ENCODE assay signal across 9 mouse cellular contexts in the genomic region with DNA sequence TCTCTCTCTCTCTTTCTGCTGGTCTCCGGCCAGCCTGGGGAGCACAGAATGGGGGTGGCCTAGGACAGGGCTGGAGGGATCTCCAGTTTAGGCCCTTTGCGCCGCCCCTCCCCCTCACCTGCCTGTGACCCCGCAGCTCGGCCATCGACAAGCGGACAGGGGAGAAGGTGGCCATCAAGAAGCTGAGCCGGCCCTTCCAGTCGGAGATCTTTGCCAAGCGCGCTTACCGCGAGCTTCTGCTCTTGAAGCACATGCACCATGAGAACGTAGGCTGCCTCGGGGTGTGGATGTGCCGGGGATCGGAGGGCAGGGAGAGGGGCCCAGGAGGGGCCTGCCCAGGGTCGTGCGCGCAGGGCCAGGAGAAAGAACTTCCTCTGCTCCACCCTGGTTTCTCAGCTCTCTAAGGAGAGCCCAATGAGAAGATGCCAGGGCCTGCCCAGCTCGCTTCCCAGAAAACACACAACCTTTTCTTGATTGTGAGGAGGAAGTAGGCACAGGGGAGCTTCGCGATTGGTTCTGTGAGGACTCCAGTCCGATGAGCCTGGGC. TPM values are rescaled to one million over a fixed set of nuclear protein-coding genes. Genes with fewer than 3 reads are reported as not detected.
A peak's percentile ranks its signal among the peaks of the same experiment; 100 is the strongest.
DNase-seq lines count a peak whose midpoint lies in the region; ATAC-seq and TF ChIP-seq lines count a peak whose summit lies in the region.
"Had no signal": no experiment of that assay in that cellular context is flagged by ENCODE, and none has a peak within 500 bp of the region (broad histone marks: within the 10 kb centered on the region; RNA-seq: fewer than 3 reads in every experiment).

No protein-coding gene starts in this region.

- H3K27ac ChIP-seq in cerebellum, adult 2 months (ENCODE audit: insufficient read depth, low read length), result no peak overlapping the region
- H3K27ac ChIP-seq in forebrain, embryonic 13.5 days, result no peak overlapping the region
- peak overlapping the region; percentile 11; the same call in 1 of the 2 replicates for H3K27ac ChIP-seq in kidney, embryonic 14.5 days (ENCODE audit: low read depth, low read length)
- H3K27ac ChIP-seq in stomach, postnatal 0 days (replicated peaks), result peak overlapping the region; percentile 86

- H3K9ac ChIP-seq in forebrain, embryonic 13.5 days, result peak overlapping the region; percentile 52
- H3K9ac ChIP-seq in kidney, embryonic 14.5 days (ENCODE audit: low read depth, low read length), result peak overlapping the region; percentile 62
- H3K9ac ChIP-seq in stomach, postnatal 0 days (ENCODE audit: low read length), result peak overlapping the region; percentile 83

- 0 out of 2 replicates have a peak, but pooled peaks cover 2% of the 10 kb centered on the region for H3K9me3 ChIP-seq in forebrain, embryonic 13.5 days (replicated peaks)
- no peaks in the 10 kb centered on the region for H3K9me3 ChIP-seq in kidney, embryonic 14.5 days (ENCODE audit: control insufficient read depth, low read length)
- no peaks in the 10 kb centered on the region for H3K9me3 ChIP-seq in stomach, postnatal 0 days (ENCODE audit: control insufficient read depth, low read length)

- no peaks in the 10 kb centered on the region; the same call in 1 of the 2 replicates for H3K27me3 ChIP-seq in cerebellum, adult 2 months (ENCODE audit: control insufficient read depth, insufficient read depth, low read length)
- peaks cover 45% of the 10 kb centered on the region for H3K27me3 ChIP-seq in forebrain, embryonic 13.5 days
- H3K27me3 ChIP-seq in kidney, embryonic 14.5 days (ENCODE audit: control insufficient read depth, insufficient read depth, low read length), result peaks cover 12% of the 10 kb centered on the region
- no peaks in the 10 kb centered on the region for H3K27me3 ChIP-seq in stomach, postnatal 0 days (ENCODE audit: control insufficient read depth, insufficient read depth, low read length)

- WGBS in cerebellum, adult 2 months, result 18% methylated on average over 23 of the region's 24 CpGs
- 5% methylated on average over 21 of the region's 24 CpGs for WGBS in forebrain, embryonic 13.5 days
- 3% methylated on average over 24 of the region's 24 CpGs for WGBS in kidney, embryonic 14.5 days
- WGBS in stomach, postnatal 0 days, result 2% methylated on average over 24 of the region's 24 CpGs

- no peak for TF ChIP-seq POLR2A in cerebellum, adult 2 months (IDR thresholded peaks at IDR 0.05; ENCODE audit: borderline replicate concordance, insufficient read depth, low read length)

- no peak for ATAC-seq in forebrain, embryonic 13.5 days
- peak; percentile 53 for ATAC-seq in kidney, embryonic 14.5 days (ENCODE audit: low FRiP score, low TSS enrichment)
- ATAC-seq in stomach, postnatal 0 days (ENCODE audit: low FRiP score, low TSS enrichment), result peak; percentile 69

- DNase-seq in cerebellum, adult 2 months, result peak; percentile 26 to 42
- no peak for DNase-seq in cerebellum, adult 11 months
- DNase-seq in adrenal gland, postnatal 14 days, result peak; percentile 53
- DNase-seq in lung, postnatal 36 days, result peak; percentile 24
- peak; percentile 72 for DNase-seq in stomach, postnatal 0 days (ENCODE audit: low spot score)
- DNase-seq in left cerebral cortex, postnatal 25 days (ENCODE audit: low spot score in 2 of 2), result no peak

- TF ChIP-seq EP300 in stomach, postnatal 0 days (optimal IDR thresholded peaks at IDR 0.05), result no peak

- intact Hi-C loops in left cerebral cortex, postnatal 25 days (cut with DNase I), result no loop called here

- H3K4me2 ChIP-seq in forebrain, embryonic 13.5 days, result peak overlapping the region; percentile 71
- peak overlapping the region; percentile 80 for H3K4me2 ChIP-seq in kidney, embryonic 14.5 days (replicated peaks; ENCODE audit: low read depth, low read length)
- H3K4me2 ChIP-seq in stomach, postnatal 0 days (replicated peaks; ENCODE audit: low read depth), result peak overlapping the region; percentile 83

- no peak for TF ChIP-seq CTCF in cerebellum, adult 2 months (IDR thresholded peaks at IDR 0.05; ENCODE audit: borderline replicate concordance, insufficient read depth, low read depth, low read length)
- TF ChIP-seq CTCF in stomach, postnatal 0 days (IDR thresholded peaks at IDR 0.05; ENCODE audit: low read depth), result no peak

- no peaks in the 10 kb centered on the region for H3K36me3 ChIP-seq in forebrain, embryonic 13.5 days (ENCODE audit: poor library complexity, severe bottlenecking)
- no peaks in the 10 kb centered on the region for H3K36me3 ChIP-seq in kidney, embryonic 14.5 days (ENCODE audit: control insufficient read depth, insufficient read depth, low read length)
- no peaks in the 10 kb centered on the region for H3K36me3 ChIP-seq in stomach, postnatal 0 days (ENCODE audit: control insufficient read depth, insufficient read depth, low read length)

- no peak overlapping the region for H3K4me3 ChIP-seq in cerebellum, adult 2 months (replicated peaks; ENCODE audit: insufficient read depth, low read depth, low read length)
- H3K4me3 ChIP-seq in forebrain, embryonic 13.5 days, result peak overlapping the region; percentile 38
- H3K4me3 ChIP-seq in kidney, embryonic 14.5 days (ENCODE audit: low read length), result peak overlapping the region; percentile 54
- peak overlapping the region; percentile 64 for H3K4me3 ChIP-seq in stomach, postnatal 0 days (ENCODE audit: low read depth, low read length)

- peaks cover 3% of the 10 kb centered on the region; the same call in 1 of the 2 replicates for H3K4me1 ChIP-seq in cerebellum, adult 2 months (ENCODE audit: control insufficient read depth, insufficient read depth, low read length)
- H3K4me1 ChIP-seq in forebrain, embryonic 13.5 days, result peaks cover 15% of the 10 kb centered on the region
- H3K4me1 ChIP-seq in kidney, embryonic 14.5 days (ENCODE audit: control insufficient read depth, insufficient read depth, low read length), result peaks cover 9% of the 10 kb centered on the region; the same call in 1 of the 2 replicates
- H3K4me1 ChIP-seq in stomach, postnatal 0 days (replicated peaks; ENCODE audit: control insufficient read depth, insufficient read depth), result peaks cover 2% of the 10 kb centered on the region

RNA-seq across cellular contexts. Expression of a gene that starts 0.9 kb away (rescaled TPM):
- 5.6 TPM in 2 replicates for polyA plus RNA-seq in cerebellum, adult 2 months (2012; rRNA removed)
- total RNA-seq in adrenal gland, postnatal 14 days (2021), result 48.0 and 62.9 TPM in 2 replicates
- polyA plus RNA-seq in forebrain, embryonic 13.5 days (2015; fragmentation: Nextera tagmentation; extraction: Ambion mirVana), result 0.72 and 1.1 TPM in 2 replicates
- polyA plus RNA-seq in kidney, embryonic 14.5 days (2014; fragmentation: Nextera tagmentation; extraction: Ambion mirVana), result 31.5 and 44.6 TPM in 2 replicates
- 211 and 220 TPM in 2 replicates for polyA plus RNA-seq in stomach, postnatal 0 days (2015; fragmentation: Nextera tagmentation; extraction: Ambion mirVana)
- 1 to 10 TPM; 1.0 to 1.2 TPM for total RNA-seq in left cerebral cortex, postnatal 25 days (2021)
- polyA plus RNA-seq: C2C12 had no signal

RNA-seq across cellular contexts. Expression of a gene that starts 30.9 kb away (rescaled TPM):
- 28.1 and 32.3 TPM in 2 replicates for polyA plus RNA-seq in cerebellum, adult 2 months (2012; rRNA removed)
- total RNA-seq in adrenal gland, postnatal 14 days (2021), result 62.6 and 64.5 TPM in 2 replicates
- 10.2 and 11.3 TPM in 2 replicates for polyA plus RNA-seq in forebrain, embryonic 13.5 days (2015; fragmentation: Nextera tagmentation; extraction: Ambion mirVana)
- 10.2 and 16.2 TPM in 2 replicates for polyA plus RNA-seq in kidney, embryonic 14.5 days (2014; fragmentation: Nextera tagmentation; extraction: Ambion mirVana)
- 5.2 and 5.7 TPM in 2 replicates for polyA plus RNA-seq in stomach, postnatal 0 days (2015; fragmentation: Nextera tagmentation; extraction: Ambion mirVana)
- 10 to 100 TPM; 47.2 to 54.7 TPM for total RNA-seq in left cerebral cortex, postnatal 25 days (2021)

RNA-seq across cellular contexts. Expression of a gene that starts 44.1 kb away (rescaled TPM):
- 1.0 and 2.0 TPM in 2 replicates for polyA plus RNA-seq in cerebellum, adult 2 months (2012; rRNA removed)
- 1.2 and 2.0 TPM in 2 replicates for total RNA-seq in adrenal gland, postnatal 14 days (2021)
- polyA plus RNA-seq in forebrain, embryonic 13.5 days (2015; fragmentation: Nextera tagmentation; extraction: Ambion mirVana), result 2.1 and 3.5 TPM in 2 replicates
- 2.7 and 3.3 TPM in 2 replicates for polyA plus RNA-seq in kidney, embryonic 14.5 days (2014; fragmentation: Nextera tagmentation; extraction: Ambion mirVana)
- 1.0 and 1.2 TPM in 2 replicates for polyA plus RNA-seq in stomach, postnatal 0 days (2015; fragmentation: Nextera tagmentation; extraction: Ambion mirVana)
- total RNA-seq in left cerebral cortex, postnatal 25 days (2021), result 1 to 10 TPM; 2.2 to 3.6 TPM

Comparison
In these comparisons a context has a peak if more than half of its experiments do, and no peak if none do; other contexts are left out.
1. DNase-seq: peak in cerebellum, adult 2 months (2 of 2), adrenal gland, postnatal 14 days (single experiment), lung, postnatal 36 days (single experiment) and stomach, postnatal 0 days (single experiment); none in cerebellum, adult 11 months (single experiment) and left cerebral cortex, postnatal 25 days (0 of 2).
2. H3K27ac ChIP-seq: peak in kidney, embryonic 14.5 days (single experiment) and stomach, postnatal 0 days (single experiment); none in cerebellum, adult 2 months (single experiment) and forebrain, embryonic 13.5 days (single experiment).
3. Peak in every context shown above with its lines, with median percentiles within 50 percentile points of each other: H3K4me2 ChIP-seq and H3K9ac ChIP-seq.